Mouse (Mus musculus) subcutaneous adipose tissue, adult 2 months (tissue): ENCODE measurements around the gene Pank4. TPM values are rescaled to one million over a fixed set of nuclear protein-coding genes. Genes with fewer than 3 reads are reported as not detected.

ENCODE experiments used
- polyA plus RNA-seq: library from polyadenylated mRNA; depleted of rRNA; stranded (reverse); fragments of >200 nt; gene quantifications from 2 replicates; pipeline ENCODE4 v1.2.3, GENCODE M21; 2012; ENCODE audit warnings: low replicate concordance; rRNA removed

Gene Pank4
- 39.2 and 64.0 TPM in 2 replicates for polyA plus RNA-seq

GRCm38 (mm10) chr4:154963901-154964580 lies at the start of gene Pank4:
Gene Pank4, plus strand, starts transcription at chr4:154964123.

GRCm38 (mm10) chr4:154928395-154929087 lies 35.4 kb upstream of the Pank4 start, which contains the start of gene Tnfrsf14:
Gene Tnfrsf14, minus strand, starts transcription at chr4:154928563.

GRCm38 (mm10) chr4:154960690-154961225 lies 3.2 kb upstream of the Pank4 start, which contains the start of gene Hes5:
Gene Hes5, plus strand, starts transcription at chr4:154960923.

Other genes with a start within 250 kb of the Pank4 start
- 0.14 TPM in 1 of 2 replicates, not detected in the other for gene Ttc34, start 126.7 kb upstream of the Pank4 start, polyA plus RNA-seq
- 0.13 TPM in 1 of 2 replicates, not detected in the other for gene Mmel1, start 94.5 kb upstream of the Pank4 start, polyA plus RNA-seq
- gene Fam213b, start 65.0 kb upstream of the Pank4 start, polyA plus RNA-seq, result 46.8 and 245 TPM in 2 replicates
- gene Tnfrsf14, start 35.6 kb upstream of the Pank4 start, polyA plus RNA-seq, result 28.7 and 46.5 TPM in 2 replicates
- gene Hes5, start 3.2 kb upstream of the Pank4 start, polyA plus RNA-seq, result 0.20 TPM in 1 of 2 replicates, not detected in the other
- 2.6 and 10.7 TPM in 2 replicates for gene Plch2, start 92.7 kb downstream of the Pank4 start, polyA plus RNA-seq
- gene Pex10, start 102.9 kb downstream of the Pank4 start, polyA plus RNA-seq, result 20.0 and 21.4 TPM in 2 replicates
- 97.9 and 103 TPM in 2 replicates for gene Rer1, start 122.3 kb downstream of the Pank4 start, polyA plus RNA-seq
- 3.7 and 10.4 TPM in 2 replicates for gene Morn1, start 122.5 kb downstream of the Pank4 start, polyA plus RNA-seq